Mouse (Mus musculus) forebrain, embryonic 14.5 days (tissue): ENCODE results near the gene Ptprk. TPM values are rescaled to one million over a fixed set of nuclear protein-coding genes. Genes with fewer than 3 reads are reported as not detected.

Experiments used
- ATAC-seq: fragments of 200-750 bp; cut with Nextera tagmentation; 2 replicates; pipeline ENCODE4 v1.8.0; 2017; ENCODE audit warnings: mild to moderate bottlenecking, moderate library complexity
- DNase-seq: peaks from one replicate; pipeline ENCODE4 v3.0.0-alpha.2; 2015; ENCODE audit warnings: low spot score
- H3K27ac ChIP-seq: fragments of 300-500 bp; sonication (generic); 2 replicates; pipeline ENCODE4 v1.5.1; 2014; ENCODE audit warnings: low read depth, mild to moderate bottlenecking, control low read depth, low read length, moderate library complexity
- H3K27me3 ChIP-seq: fragments of 300-500 bp; sonication (generic); replicated peaks from 2 replicates; pipeline ENCODE4 v1.6.1; 2014; ENCODE audit warnings: low read length, control low read depth, mixed read lengths; ENCODE audit not compliant: control insufficient read depth, insufficient read depth
- H3K36me3 ChIP-seq: fragments of 300-500 bp; sonication (generic); 2 replicates; pipeline ENCODE4 v1.6.1; 2014; ENCODE audit warnings: low read length, control low read depth; ENCODE audit not compliant: control insufficient read depth, insufficient read depth
- H3K4me1 ChIP-seq: fragments of 300-500 bp; sonication (generic); 2 replicates; pipeline ENCODE4 v1.6.1; 2014; ENCODE audit warnings: antibody characterized with exemption, low read length, control low read depth; ENCODE audit not compliant: control insufficient read depth, insufficient read depth
- H3K4me2 ChIP-seq: fragments of 300-500 bp; sonication (generic); 2 replicates; pipeline ENCODE4 v1.6.1; 2014; ENCODE audit warnings: mild to moderate bottlenecking, control low read depth, low read length
- H3K4me3 ChIP-seq: fragments of 300-500 bp; sonication (generic); 2 replicates; pipeline ENCODE4 v1.5.1; 2014; ENCODE audit warnings: low read depth, low read length, control low read depth
- H3K9ac ChIP-seq: fragments of 300-500 bp; sonication (generic); 2 replicates; pipeline ENCODE4 v1.6.1; 2014; ENCODE audit warnings: mild to moderate bottlenecking, low read length, control low read depth, moderate library complexity
- H3K9me3 ChIP-seq: fragments of 300-500 bp; sonication (generic); replicated peaks from 2 replicates; pipeline ENCODE4 v1.6.1; 2016; ENCODE audit warnings: low read length, control low read depth, mixed read lengths; ENCODE audit not compliant: control insufficient read depth
- WGBS: fragments of 180-500 bp; shearing (Covaris S2); extraction: QIAGEN DNeasy Blood & Tissue Kit; methylation state at CpG from one replicate; pipeline ENCODE4 v1.1.7; 2014; 5-methylcytosine and 5-hydroxymethylcytosine counted together
- polyA plus RNA-seq: library from polyadenylated mRNA; unstranded; fragments of >200 nt; fragmentation: Nextera tagmentation; extraction: Ambion mirVana; gene quantifications from 2 replicates; pipeline ENCODE4 v1.2.1, GENCODE M21; 2014

Ptprk gene
- polyA plus RNA-seq, 1 experiment from 2014 or later = 14.7 TPM

DNA sequence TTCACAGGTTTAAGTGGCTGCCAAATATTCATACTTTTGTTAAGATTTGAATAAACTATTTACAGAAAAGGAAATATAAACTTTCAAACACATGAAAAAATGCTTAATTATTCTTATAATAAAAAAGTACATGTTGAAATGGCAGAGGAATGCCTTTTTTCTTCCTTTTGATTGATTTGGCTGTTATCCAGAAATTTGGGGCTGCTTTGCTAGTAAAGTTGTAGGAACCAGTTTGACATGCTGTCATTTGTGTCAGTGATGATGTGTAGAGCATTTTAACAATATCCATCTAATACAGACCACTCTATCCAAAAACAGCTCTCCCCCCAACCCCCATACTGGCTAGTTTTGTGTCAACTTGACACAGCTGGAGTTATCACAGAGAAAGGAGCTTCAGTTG, 86.7 kb downstream of the Ptprk start:
- no peaks in the 10 kb centered on the region for H3K27me3 ChIP-seq
- H3K4me1 ChIP-seq = 0 out of 2 replicates have a peak, but pooled peaks cover 4% of the 10 kb centered on the region
- no peak overlapping the region for H3K27ac ChIP-seq
- peak; percentile 24 for DNase-seq
- no peak overlapping the region for H3K4me3 ChIP-seq
- ATAC-seq = no peak
- H3K9ac ChIP-seq = no peak overlapping the region
- no peak overlapping the region for H3K4me2 ChIP-seq
- no peaks in the 10 kb centered on the region for H3K36me3 ChIP-seq
- H3K9me3 ChIP-seq = no peaks in the 10 kb centered on the region

DNA sequence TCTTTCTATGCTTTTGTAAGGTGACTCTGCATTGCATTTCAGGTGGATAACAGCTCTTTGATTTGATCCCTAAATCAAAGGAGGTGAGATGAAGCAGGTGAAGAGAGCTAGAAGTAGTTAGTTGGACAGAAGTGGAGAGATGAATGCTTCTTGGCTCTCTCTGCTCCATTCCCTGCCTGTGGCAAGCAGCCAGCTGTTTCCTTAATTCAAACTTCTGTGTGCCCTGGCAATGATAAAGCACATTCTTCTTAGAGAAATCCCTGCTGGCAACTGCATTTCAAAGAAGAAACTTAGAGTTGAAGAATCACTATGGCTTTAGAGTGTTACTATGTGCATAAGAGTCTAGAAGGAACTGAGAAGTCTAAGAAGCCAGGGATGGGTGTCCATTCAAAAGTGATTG, 89.6 kb downstream of the Ptprk start:
- H3K4me2 ChIP-seq = no peak overlapping the region
- peak; percentile 39 for DNase-seq
- no peak overlapping the region for H3K27ac ChIP-seq
- no peaks in the 10 kb centered on the region for H3K27me3 ChIP-seq
- H3K4me3 ChIP-seq = no peak overlapping the region
- ATAC-seq = no peak
- no peaks in the 10 kb centered on the region for H3K9me3 ChIP-seq
- no peak overlapping the region for H3K9ac ChIP-seq
- 0 out of 2 replicates have a peak, but pooled peaks cover 4% of the 10 kb centered on the region for H3K4me1 ChIP-seq
- no peaks in the 10 kb centered on the region for H3K36me3 ChIP-seq

DNA sequence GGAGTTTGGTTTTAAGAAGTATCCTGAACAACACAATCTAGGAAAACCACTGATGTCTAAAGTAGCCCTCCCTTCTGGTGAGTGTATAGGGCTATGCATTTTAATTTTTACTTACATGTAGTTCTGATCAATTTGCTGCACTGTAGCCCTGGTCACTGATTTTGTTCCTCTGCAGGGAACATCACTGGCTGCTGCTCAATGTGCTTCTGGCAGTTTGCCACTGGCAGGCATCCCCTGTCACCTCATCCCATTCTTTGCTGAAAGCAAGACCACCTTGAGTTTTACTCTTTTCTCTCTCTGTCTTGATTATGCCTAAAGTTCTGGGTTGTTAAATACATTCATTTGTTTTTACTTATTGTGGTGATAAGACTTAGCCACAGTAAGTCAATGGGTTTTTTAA, 90.1 kb downstream of the Ptprk start:
- no peak overlapping the region for H3K4me2 ChIP-seq
- H3K27me3 ChIP-seq = no peaks in the 10 kb centered on the region
- no peak overlapping the region for H3K27ac ChIP-seq
- H3K4me1 ChIP-seq = 0 out of 2 replicates have a peak, but pooled peaks cover 4% of the 10 kb centered on the region
- H3K9ac ChIP-seq = no peak overlapping the region
- no peaks in the 10 kb centered on the region for H3K36me3 ChIP-seq
- ATAC-seq (no peak), DNase-seq (no peak)
- no peaks in the 10 kb centered on the region for H3K9me3 ChIP-seq
- no peak overlapping the region for H3K4me3 ChIP-seq

DNA sequence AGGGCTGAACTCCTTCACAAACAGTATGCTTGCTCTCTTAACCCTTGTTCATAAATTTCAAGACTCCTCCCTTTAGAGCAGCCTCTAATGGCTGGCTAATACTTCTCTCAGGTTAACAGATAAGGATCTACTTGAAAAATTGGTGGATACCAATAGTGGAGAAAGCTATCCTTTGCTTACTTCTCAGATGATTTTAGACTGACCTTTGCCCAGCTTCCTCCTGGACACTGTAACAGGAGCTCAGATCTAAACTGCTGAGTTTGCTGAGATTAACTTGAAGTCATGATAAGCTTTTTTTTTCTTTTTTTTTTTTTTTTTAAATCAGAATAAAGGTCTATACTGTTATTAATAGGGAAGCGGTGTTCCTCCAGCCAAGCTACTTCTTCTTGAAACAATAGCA, 92.0 kb downstream of the Ptprk start:
- Histone ChIP-seq H3K36me3 (no peaks in the 10 kb centered on the region), H3K27me3 (no peaks in the 10 kb centered on the region), H3K4me2 (no peak overlapping the region), H3K27ac (no peak overlapping the region), H3K9me3 (no peaks in the 10 kb centered on the region), H3K9ac (no peak overlapping the region), H3K4me1 (0 out of 2 replicates have a peak, but pooled peaks cover 4% of the 10 kb centered on the region), H3K4me3 (no peak overlapping the region)
- DNase-seq (no peak), ATAC-seq (no peak)
- whole genome bisulfite sequencing = 79% methylated on average over 1 of the region's 1 CpGs

DNA sequence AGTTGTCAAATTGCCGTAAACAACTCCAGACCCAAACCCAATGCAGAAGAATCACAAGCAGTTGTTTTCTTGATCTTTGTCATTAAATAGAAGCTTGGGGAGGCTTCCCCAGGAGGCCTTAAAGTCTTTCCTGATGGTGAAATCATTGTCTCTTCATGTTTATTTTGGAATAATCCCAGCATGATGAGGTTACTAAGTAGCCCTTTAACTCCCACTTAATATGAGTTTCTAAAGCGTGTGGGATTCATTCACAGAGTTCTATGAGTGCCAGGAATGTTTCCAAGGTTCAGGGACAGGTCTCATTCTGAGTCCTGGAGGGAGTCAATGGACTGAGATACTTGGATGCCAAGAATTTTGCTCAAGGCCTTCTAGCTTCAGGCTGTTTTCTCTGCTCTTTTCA, 92.5 kb downstream of the Ptprk start:
- ATAC-seq (no peak), DNase-seq (no peak)
- no peaks in the 10 kb centered on the region for H3K36me3 ChIP-seq
- no peak overlapping the region for H3K4me2 ChIP-seq
- H3K27me3 ChIP-seq = no peaks in the 10 kb centered on the region
- H3K9ac ChIP-seq = no peak overlapping the region
- H3K9me3 ChIP-seq = no peaks in the 10 kb centered on the region
- 0 out of 2 replicates have a peak, but pooled peaks cover 4% of the 10 kb centered on the region for H3K4me1 ChIP-seq
- 43% methylated on average over 2 of the region's 2 CpGs for WGBS
- no peak overlapping the region for H3K4me3 ChIP-seq
- H3K27ac ChIP-seq = no peak overlapping the region

DNA sequence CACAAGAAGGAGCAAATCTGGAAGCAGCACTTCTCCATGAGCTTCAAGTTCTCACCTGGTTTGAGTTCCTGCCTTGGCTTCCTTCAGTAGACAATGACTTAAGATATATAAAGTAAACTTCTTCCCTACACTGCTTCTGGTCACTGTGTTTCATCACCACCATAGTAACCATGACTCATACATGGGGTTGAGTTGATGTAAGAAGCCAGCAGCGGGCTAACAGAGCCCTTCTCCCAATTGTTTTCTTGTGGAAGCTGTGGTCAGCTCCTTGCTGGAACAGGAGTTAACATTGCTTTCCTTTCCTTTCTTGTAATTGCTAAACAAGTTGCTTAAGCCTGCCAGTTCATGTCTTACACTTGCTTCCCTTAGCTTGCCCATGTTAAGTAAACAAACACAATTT, 96.6 kb downstream of the Ptprk start:
- Histone ChIP-seq H3K9ac (no peak overlapping the region), H3K27ac (no peak overlapping the region), H3K4me2 (no peak overlapping the region), H3K27me3 (no peaks in the 10 kb centered on the region), H3K4me3 (no peak overlapping the region), H3K9me3 (no peaks in the 10 kb centered on the region), H3K4me1 (no peaks in the 10 kb centered on the region), H3K36me3 (no peaks in the 10 kb centered on the region)
- ATAC-seq (no peak), DNase-seq (no peak)
- 100% methylated on average over 1 of the region's 1 CpGs for WGBS

DNA sequence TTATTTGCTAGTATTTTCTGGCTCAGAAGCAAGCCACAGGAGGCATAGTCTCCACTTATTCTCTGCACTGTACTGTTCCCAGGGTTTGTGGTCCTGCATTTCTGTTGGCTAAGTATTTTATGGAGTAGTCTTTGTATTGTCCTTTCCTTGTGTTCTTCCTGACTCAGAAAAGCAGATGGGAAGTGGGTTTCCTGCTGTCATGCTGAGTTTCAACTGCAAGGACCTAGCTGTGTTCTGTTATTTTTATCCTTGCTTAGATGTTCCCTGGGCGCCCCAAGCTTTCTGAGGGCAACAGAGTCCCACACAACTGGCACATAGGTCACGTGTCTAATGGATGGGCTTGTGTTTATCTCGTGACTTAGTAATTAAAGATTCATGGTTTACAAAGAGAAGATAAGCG, 104.3 kb downstream of the Ptprk start:
- Histone ChIP-seq H3K9ac (no peak overlapping the region), H3K36me3 (no peaks in the 10 kb centered on the region), H3K27ac (no peak overlapping the region), H3K4me1 (no peaks in the 10 kb centered on the region), H3K27me3 (no peaks in the 10 kb centered on the region), H3K4me2 (no peak overlapping the region), H3K9me3 (no peaks in the 10 kb centered on the region), H3K4me3 (no peak overlapping the region)
- ATAC-seq (no peak), DNase-seq (no peak)
- 72% methylated on average over 4 of the region's 4 CpGs for WGBS

DNA sequence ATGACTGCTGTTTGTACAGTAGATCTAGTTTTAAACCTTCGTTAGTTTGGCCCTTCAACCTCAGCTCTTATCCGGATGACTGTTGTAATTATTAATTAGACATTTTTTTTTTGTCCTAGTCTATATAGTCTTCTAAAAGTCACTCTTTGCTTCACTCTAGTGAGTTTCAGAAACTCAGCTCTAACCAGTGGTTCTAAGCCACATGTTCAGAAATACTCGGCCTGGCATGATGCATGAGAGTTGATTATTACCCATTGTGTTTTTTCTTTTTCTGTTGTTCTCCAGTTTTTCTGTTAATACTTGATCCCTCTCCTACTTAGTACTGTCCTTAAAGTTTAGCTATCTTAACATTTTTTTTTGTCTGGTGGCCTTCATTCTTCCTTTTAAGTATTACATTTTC, 107.5 kb downstream of the Ptprk start:
- whole genome bisulfite sequencing = 91% methylated on average over 3 of the region's 3 CpGs

DNA sequence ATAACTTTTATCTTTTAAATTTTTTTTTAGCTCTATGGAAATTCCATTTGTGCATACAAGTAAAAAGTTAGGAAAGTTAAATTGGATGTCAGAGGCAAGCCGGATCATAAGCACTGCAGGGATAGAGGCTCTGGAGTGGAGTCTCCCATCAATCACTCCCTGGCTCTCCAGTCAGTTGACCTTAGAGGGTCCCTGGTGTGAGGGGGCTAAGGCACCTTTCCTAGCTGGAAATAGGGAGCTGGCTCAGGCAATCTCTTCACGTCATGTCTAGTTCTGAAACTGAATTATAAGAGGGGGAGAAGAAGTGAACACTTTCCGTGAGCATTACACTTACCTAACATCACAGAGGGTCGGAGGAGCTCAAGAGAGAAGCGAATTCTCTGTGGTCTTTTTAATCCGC, 110.1 kb downstream of the Ptprk start:
- H3K36me3 ChIP-seq = no peaks in the 10 kb centered on the region
- DNase-seq = no peak

More for the DNA sequence above, 107.5 kb downstream of the Ptprk start:
- Histone ChIP-seq H3K9me3 (no peaks in the 10 kb centered on the region), H3K36me3 (no peaks in the 10 kb centered on the region), H3K4me3 (no peak overlapping the region), H3K4me2 (no peak overlapping the region), H3K4me1 (no peaks in the 10 kb centered on the region), H3K27ac (no peak overlapping the region), H3K27me3 (no peaks in the 10 kb centered on the region), H3K9ac (no peak overlapping the region)
- ATAC-seq = no peak
- no peak for DNase-seq

More for the DNA sequence above, 110.1 kb downstream of the Ptprk start:
- H3K9ac ChIP-seq = no peak overlapping the region
- no peaks in the 10 kb centered on the region for H3K27me3 ChIP-seq
- WGBS = 90% methylated on average over 6 of the region's 6 CpGs
- no peak overlapping the region for H3K4me3 ChIP-seq
- no peak for ATAC-seq
- H3K4me2 ChIP-seq = no peak overlapping the region
- no peaks in the 10 kb centered on the region for H3K9me3 ChIP-seq
- H3K27ac ChIP-seq = no peak overlapping the region
- no peaks in the 10 kb centered on the region for H3K4me1 ChIP-seq
